Mouse (Mus musculus): ENCODE results near the gene Exd1.
A peak's percentile ranks its signal among the peaks of the same experiment; 100 is the strongest.
"Not testable (repeated sequence)": the region's sequence is repeated elsewhere in the genome, so short reads cannot be mapped to it uniquely, and the experiment has no call there.

The Exd1 gene

GRCm38 (mm10) chr2:119542106-119542505, 5.3 kb downstream of the Exd1 start:
- DNase-seq (ENCODE audit: low spot score): peak; percentile 51

- no peak for DNase-seq (ENCODE audit: low spot score)
These were observed 8.6 kb downstream of the Exd1 start for GRCm38 (mm10) chr2:119538802-119539201.

GRCm38 (mm10) chr2:119525422-119525821, 22.0 kb downstream of the Exd1 start:
- no peak for DNase-seq (ENCODE audit: low spot score)

GRCm38 (mm10) chr2:119523836-119524235, 23.6 kb downstream of the Exd1 start:
- DNase-seq (ENCODE audit: low spot score): no peak

- DNase-seq (ENCODE audit: low spot score): no peak
These were observed 26.9 kb downstream of the Exd1 start for GRCm38 (mm10) chr2:119520550-119520949.

- DNase-seq (ENCODE audit: low spot score): no peak
These were observed 30.6 kb downstream of the Exd1 start for GRCm38 (mm10) chr2:119516811-119517210.

- no peak for DNase-seq (ENCODE audit: low spot score)
These were observed 33.4 kb downstream of the Exd1 start for GRCm38 (mm10) chr2:119514026-119514522.

- peak; percentile 21 for DNase-seq (ENCODE audit: low spot score)
These were observed 35.1 kb downstream of the Exd1 start for GRCm38 (mm10) chr2:119512292-119512691.

- no peak for DNase-seq (ENCODE audit: low spot score)
These were observed 36.6 kb downstream of the Exd1 start for GRCm38 (mm10) chr2:119510856-119511255.

GRCm38 (mm10) chr2:119508518-119508917, 38.9 kb downstream of the Exd1 start:
- not testable (repeated sequence) for DNase-seq (ENCODE audit: low spot score)

GRCm38 (mm10) chr2:119507108-119507507, 40.3 kb downstream of the Exd1 start:
- DNase-seq (ENCODE audit: low spot score): no peak

GRCm38 (mm10) chr2:119500965-119501652, 46.3 kb downstream of the Exd1 start:
- DNase-seq (ENCODE audit: low spot score): no peak

- no peak for DNase-seq (ENCODE audit: low spot score)
These were observed 48.6 kb downstream of the Exd1 start for GRCm38 (mm10) chr2:119498859-119499258.

- DNase-seq (ENCODE audit: low spot score): no peak
These were observed 51.3 kb downstream of the Exd1 start for GRCm38 (mm10) chr2:119496082-119496481.

- DNase-seq (ENCODE audit: low spot score): no peak
These were observed 55.5 kb downstream of the Exd1 start for GRCm38 (mm10) chr2:119491953-119492352.

GRCm38 (mm10) chr2:119486488-119486887, 60.9 kb downstream of the Exd1 start:
- no peak for DNase-seq (ENCODE audit: low spot score)

- DNase-seq (ENCODE audit: low spot score): no peak
These were observed 65.1 kb downstream of the Exd1 start for GRCm38 (mm10) chr2:119482307-119482706.

- no peak for DNase-seq (ENCODE audit: low spot score)
These were observed 69.1 kb downstream of the Exd1 start for GRCm38 (mm10) chr2:119478397-119478749.

GRCm38 (mm10) chr2:119477571-119478396, 69.6 kb downstream of the Exd1 start, which contains the start of gene Ino80:
Ino80 (minus strand) TSS chr2:119477687.
- DNase-seq (ENCODE audit: low spot score): peak; percentile 99

GRCm38 (mm10) chr2:119476621-119477391, 70.6 kb downstream of the Exd1 start:
- DNase-seq (ENCODE audit: low spot score): peak; percentile 62

- no peak for DNase-seq (ENCODE audit: low spot score)
These were observed 71.3 kb downstream of the Exd1 start for GRCm38 (mm10) chr2:119476166-119476565.
